Mouse (Mus musculus): ENCODE results near the gene Cr1l. TPM values are rescaled to one million over a fixed set of nuclear protein-coding genes. Genes with fewer than 3 reads are reported as not detected.

Gene Cr1l
- 197 TPM for polyA plus RNA-seq (2014; fragmentation: Illumina TruSeq; extraction: RNeasy Lipid Tissue Mini Kit (QIAGEN cat#74804))

GRCm38 (mm10) chr1:195130953-195131674 lies at the start of gene Cr1l:
Cr1l (minus strand) TSS chr1:195131586.

GRCm38 (mm10) chr1:195175980-195176931 lies 44.9 kb upstream of the Cr1l start, which contains the start of gene Cr2:
Cr2 (minus strand) TSS chr1:195176716.

GRCm38 (mm10) chr1:195092220-195092720 lies 39.1 kb downstream of the Cr1l start, which contains the start of gene Cd46:
Cd46 (minus strand) TSS chr1:195092249.

Other genes with a start within 250 kb of the Cr1l start
- gene Cd34, start 192.8 kb downstream of the Cr1l start, polyA plus RNA-seq (2014; fragmentation: Illumina TruSeq; extraction: RNeasy Lipid Tissue Mini Kit (QIAGEN cat#74804)), result 244 TPM
- gene Cd46, start 39.3 kb downstream of the Cr1l start, polyA plus RNA-seq (2014; fragmentation: Illumina TruSeq; extraction: RNeasy Lipid Tissue Mini Kit (QIAGEN cat#74804)), result 3.4 TPM
- 0.68 TPM for gene Cr2, start 45.1 kb upstream of the Cr1l start, polyA plus RNA-seq (2014; fragmentation: Illumina TruSeq; extraction: RNeasy Lipid Tissue Mini Kit (QIAGEN cat#74804))